Mouse (Mus musculus): ENCODE results near the gene Ren1. TPM values are rescaled to one million over a fixed set of nuclear protein-coding genes. Genes with fewer than 3 reads are reported as not detected.
A peak's percentile ranks its signal among the peaks of the same experiment; 100 is the strongest.

Ren1 gene
- polyA plus RNA-seq, 1 experiment from 2014 or later, result 0.88 TPM

- TF ChIP-seq EP300 (IDR thresholded peaks at IDR 0.05; ENCODE audit: low read depth) (no peak), CTCF (IDR thresholded peaks at IDR 0.05; ENCODE audit: low read depth) (no peak)
Observed at GRCm38 (mm10) chr1:133356330-133356729, 6.0 kb downstream of the Ren1 start.

DNA sequence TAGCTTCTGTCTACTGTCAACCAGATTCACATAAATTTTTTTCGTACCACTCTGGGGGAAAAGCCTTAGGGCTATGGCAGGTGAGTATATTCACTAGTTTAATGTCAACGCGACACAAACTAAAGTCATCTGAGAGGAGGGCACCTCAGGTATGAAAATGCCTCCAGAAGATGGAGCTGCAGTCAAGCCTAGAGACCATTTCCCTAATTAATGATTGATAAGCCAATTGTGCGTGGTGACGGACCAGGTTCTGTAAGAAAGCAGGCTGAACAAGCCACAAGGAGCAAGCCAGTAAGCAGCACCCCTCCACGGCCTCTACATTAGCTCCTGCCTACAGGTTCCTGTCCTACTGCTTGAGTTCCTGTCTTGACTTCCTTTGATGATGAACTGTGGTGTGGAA lies 10.7 kb downstream of the Ren1 start:
- Histone ChIP-seq H3K4me2 (ENCODE audit: low read depth, low read length) (no peak overlapping the region), H3K4me3 (ENCODE audit: low read depth, low read length) (no peak overlapping the region), H3K9me3 (ENCODE audit: low read length) (no peaks in the 10 kb centered on the region), H3K27ac (ENCODE audit: low read depth) (peak overlapping the region; percentile 94), H3K4me1 (ENCODE audit: insufficient read depth) (peaks cover 10% of the 10 kb centered on the region), H3K36me3 (replicated peaks; ENCODE audit: insufficient read depth, low read length) (no peaks in the 10 kb centered on the region), H3K27me3 (ENCODE audit: insufficient read depth, low read length) (peaks cover 20% of the 10 kb centered on the region; the same call in 1 of the 2 replicates), H3K9ac (replicated peaks) (no peak overlapping the region)
- DNase-seq (no peak), ATAC-seq (no peak)
- 77% methylated on average over 6 of the region's 6 CpGs for WGBS (ENCODE audit: insufficient replicate concordance)
- TF ChIP-seq EP300 (IDR thresholded peaks at IDR 0.05; ENCODE audit: low read depth) (no peak), CTCF (IDR thresholded peaks at IDR 0.05; ENCODE audit: low read depth) (peak; percentile 15; the same call in 1 of the 2 replicates)

More at GRCm38 (mm10) chr1:133356330-133356729, 6.0 kb downstream of the Ren1 start:
- Histone ChIP-seq H3K9me3 (ENCODE audit: low read length) (no peaks in the 10 kb centered on the region), H3K4me3 (ENCODE audit: low read depth, low read length) (no peak overlapping the region), H3K27me3 (ENCODE audit: insufficient read depth, low read length) (no peaks in the 10 kb centered on the region), H3K27ac (ENCODE audit: low read depth) (no peak overlapping the region), H3K9ac (replicated peaks) (no peak overlapping the region), H3K36me3 (replicated peaks; ENCODE audit: insufficient read depth, low read length) (no peaks in the 10 kb centered on the region), H3K4me1 (ENCODE audit: insufficient read depth) (no peaks in the 10 kb centered on the region), H3K4me2 (ENCODE audit: low read depth, low read length) (no peak overlapping the region)
- ATAC-seq (peak; percentile 22), DNase-seq (no peak)
- 45% methylated on average over 8 of the region's 8 CpGs for WGBS (ENCODE audit: insufficient replicate concordance)

DNA sequence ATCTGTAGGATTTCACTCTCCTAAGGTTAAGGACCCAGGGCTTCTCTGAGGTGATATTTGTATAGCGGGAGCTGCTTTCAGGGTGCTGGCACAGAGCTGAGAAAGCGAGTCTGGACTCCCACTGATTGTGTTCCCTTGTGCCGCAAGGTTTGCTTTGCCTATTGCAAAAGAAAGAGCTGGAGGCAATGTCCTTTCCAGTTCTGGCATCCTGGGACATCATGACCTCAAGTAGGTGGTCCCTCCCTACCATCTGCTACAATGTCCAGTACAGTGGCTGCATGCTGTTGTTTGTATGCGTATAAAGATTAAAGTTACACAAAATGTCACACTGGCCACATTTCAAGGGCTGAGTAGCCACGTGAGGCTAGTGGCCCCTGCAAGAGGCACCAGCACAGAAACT lies 11.8 kb downstream of the Ren1 start:
- Histone ChIP-seq H3K4me1 (ENCODE audit: insufficient read depth) (peaks cover 13% of the 10 kb centered on the region), H3K9ac (replicated peaks) (peak overlapping the region; percentile 9; the same call in 1 of the 2 replicates), H3K36me3 (replicated peaks; ENCODE audit: insufficient read depth, low read length) (no peaks in the 10 kb centered on the region), H3K9me3 (ENCODE audit: low read length) (no peaks in the 10 kb centered on the region), H3K27me3 (ENCODE audit: insufficient read depth, low read length) (peaks cover 20% of the 10 kb centered on the region; the same call in 1 of the 2 replicates), H3K4me3 (ENCODE audit: low read depth, low read length) (no peak overlapping the region), H3K27ac (ENCODE audit: low read depth) (peak overlapping the region; percentile 94), H3K4me2 (ENCODE audit: low read depth, low read length) (no peak overlapping the region)
- DNase-seq (no peak), ATAC-seq (peak; percentile 72)
- WGBS (ENCODE audit: insufficient replicate concordance), result 58% methylated on average over 5 of the region's 5 CpGs
- no peak for TF ChIP-seq CTCF (IDR thresholded peaks at IDR 0.05; ENCODE audit: low read depth)
- TF ChIP-seq EP300 (IDR thresholded peaks at IDR 0.05; ENCODE audit: low read depth), result peak; percentile 68; the same call in 1 of the 2 replicates

- 3% methylated on average over 52 of the region's 52 CpGs for WGBS (ENCODE audit: insufficient replicate concordance)
- peak within 1 kb of the TSS; percentile 94 for H3K27ac ChIP-seq (ENCODE audit: low read depth)
- DNase-seq (peak; percentile 91), ATAC-seq (peak; percentile 77)
- TF ChIP-seq CTCF (IDR thresholded peaks at IDR 0.05; ENCODE audit: low read depth), result no peak
- TF ChIP-seq EP300 (IDR thresholded peaks at IDR 0.05; ENCODE audit: low read depth), result no peak
- H3K27me3 ChIP-seq (ENCODE audit: insufficient read depth, low read length), result peaks cover 20% of the 10 kb centered on the region; the same call in 1 of the 2 replicates
- H3K4me2 ChIP-seq (ENCODE audit: low read depth, low read length), result peak within 1 kb of the TSS; percentile 76
- H3K4me3 ChIP-seq (ENCODE audit: low read depth, low read length), result peak within 1 kb of the TSS; percentile 58
- H3K9me3 ChIP-seq (ENCODE audit: low read length), result no peaks in the 10 kb centered on the region
- no peaks in the 10 kb centered on the region for H3K36me3 ChIP-seq (replicated peaks; ENCODE audit: insufficient read depth, low read length)
- peaks cover 22% of the 10 kb centered on the region for H3K4me1 ChIP-seq (ENCODE audit: insufficient read depth)
- H3K9ac ChIP-seq (replicated peaks), result peak within 1 kb of the TSS; percentile 67
Observed at GRCm38 (mm10) chr1:133363276-133364021, 13.1 kb downstream of the Ren1 start, which contains the start of gene Etnk2. TSS of gene Etnk2 (plus strand) at chr1:133363572.

DNA sequence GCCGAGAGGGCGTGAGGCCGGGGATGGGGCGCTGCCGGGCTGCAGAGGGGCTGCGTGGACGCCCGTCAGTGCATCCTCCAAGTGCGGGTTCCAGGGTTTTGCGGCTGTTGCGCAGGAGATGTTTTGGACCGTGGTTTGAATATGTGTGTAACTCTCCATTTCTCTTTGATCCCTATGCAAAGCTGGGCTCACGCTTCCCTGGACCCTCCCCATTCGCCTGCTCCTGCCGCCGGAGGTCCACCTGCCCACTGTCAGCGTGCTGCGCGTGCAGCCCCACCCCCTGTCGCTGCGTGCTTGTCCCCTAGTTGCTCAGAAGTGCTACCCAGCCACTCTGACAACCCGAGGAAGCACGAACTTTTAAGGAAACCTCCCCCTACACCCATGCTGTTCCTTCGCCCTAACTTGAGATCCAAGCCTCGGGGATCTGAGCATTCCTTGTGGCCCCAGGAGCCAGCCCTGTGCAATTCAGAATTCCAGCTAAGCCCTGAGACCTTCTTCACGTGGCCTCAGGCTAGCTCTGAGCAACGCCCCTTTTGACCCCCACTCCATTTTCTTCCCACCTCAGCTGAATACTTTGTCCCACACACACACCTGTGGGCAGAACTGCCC lies 13.8 kb downstream of the Ren1 start:
- Histone ChIP-seq H3K27ac (ENCODE audit: low read depth) (peak overlapping the region; percentile 83), H3K9me3 (ENCODE audit: low read length) (no peaks in the 10 kb centered on the region), H3K4me3 (ENCODE audit: low read depth, low read length) (peak overlapping the region; percentile 58), H3K27me3 (ENCODE audit: insufficient read depth, low read length) (peaks cover 20% of the 10 kb centered on the region; the same call in 1 of the 2 replicates), H3K4me2 (ENCODE audit: low read depth, low read length) (peak overlapping the region; percentile 76), H3K4me1 (ENCODE audit: insufficient read depth) (peaks cover 22% of the 10 kb centered on the region), H3K36me3 (replicated peaks; ENCODE audit: insufficient read depth, low read length) (no peaks in the 10 kb centered on the region), H3K9ac (replicated peaks) (peak overlapping the region; percentile 67)
- DNase-seq (no peak), ATAC-seq (no peak)
- no peak for TF ChIP-seq EP300 (IDR thresholded peaks at IDR 0.05; ENCODE audit: low read depth)
- TF ChIP-seq CTCF (IDR thresholded peaks at IDR 0.05; ENCODE audit: low read depth), result no peak
- 7% methylated on average over 27 of the region's 27 CpGs for WGBS (ENCODE audit: insufficient replicate concordance)

DNA sequence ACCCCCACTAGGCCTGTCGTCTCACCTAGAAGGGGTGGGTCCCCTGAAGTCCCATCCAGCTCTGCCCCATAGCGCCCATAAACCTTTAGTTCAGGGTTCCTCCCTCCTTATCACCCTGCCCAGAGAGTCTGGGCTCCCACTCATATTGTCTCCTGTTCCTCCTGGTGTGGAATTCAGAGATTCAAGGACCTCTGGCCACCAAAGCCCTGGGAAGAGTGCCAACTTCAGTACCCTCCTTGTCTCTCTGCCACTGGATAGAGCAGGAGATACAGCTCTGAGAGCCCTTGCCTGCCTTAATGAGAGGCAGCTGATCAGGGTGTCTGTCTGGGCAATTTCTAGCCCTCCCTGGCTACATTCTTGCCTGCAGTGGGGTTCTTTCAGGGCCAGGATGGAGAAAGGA lies 14.6 kb downstream of the Ren1 start:
- 30% methylated on average over 2 of the region's 2 CpGs for WGBS (ENCODE audit: insufficient replicate concordance)
- no peak for ATAC-seq
- Histone ChIP-seq H3K4me3 (ENCODE audit: low read depth, low read length) (peak overlapping the region; percentile 58; the same call in 1 of the 2 replicates), H3K36me3 (replicated peaks; ENCODE audit: insufficient read depth, low read length) (no peaks in the 10 kb centered on the region), H3K9me3 (ENCODE audit: low read length) (no peaks in the 10 kb centered on the region), H3K4me1 (ENCODE audit: insufficient read depth) (peaks cover 22% of the 10 kb centered on the region), H3K4me2 (ENCODE audit: low read depth, low read length) (peak overlapping the region; percentile 76), H3K27me3 (ENCODE audit: insufficient read depth, low read length) (peaks cover 20% of the 10 kb centered on the region; the same call in 1 of the 2 replicates), H3K27ac (ENCODE audit: low read depth) (peak overlapping the region; percentile 83; the same call in 1 of the 2 replicates), H3K9ac (replicated peaks) (peak overlapping the region; percentile 55; the same call in 1 of the 2 replicates)
- no peak for DNase-seq
- TF ChIP-seq EP300 (IDR thresholded peaks at IDR 0.05; ENCODE audit: low read depth) (no peak), CTCF (IDR thresholded peaks at IDR 0.05; ENCODE audit: low read depth) (no peak)
